ENCODE assay signal across 17 mouse cellular contexts in genomic region chr10:15426746-15427145, GRCm38 (mm10).
"Had no signal": no experiment of that assay in that cellular context is flagged by ENCODE, and none has a peak within 500 bp of the region (broad histone marks: within the 10 kb centered on the region; RNA-seq: fewer than 3 reads in every experiment).

No protein-coding gene starts in this region.

- ATAC-seq: liver, postnatal 0 days; midbrain, embryonic 15.5 days had no signal

- H3K27me3 ChIP-seq: limb, embryonic 12.5 days; liver, embryonic 13.5 days; lung, embryonic 15.5 days; megakaryocyte, embryonic 14.5 days; midbrain, embryonic 15.5 days; neural tube, embryonic 12.5 days had no signal

- H3K9me3 ChIP-seq: limb, embryonic 12.5 days; liver, embryonic 13.5 days; lung, embryonic 15.5 days; megakaryocyte, embryonic 14.5 days; midbrain, embryonic 15.5 days; neural tube, embryonic 12.5 days had no signal

- H3K27ac ChIP-seq: limb, embryonic 12.5 days; liver, embryonic 13.5 days; lung, embryonic 15.5 days; macrophage; midbrain, embryonic 15.5 days; neural tube, embryonic 12.5 days had no signal

- H3K4me1 ChIP-seq: limb, embryonic 12.5 days; liver, embryonic 13.5 days; lung, embryonic 15.5 days; midbrain, embryonic 15.5 days; neural tube, embryonic 12.5 days had no signal

- H3K36me3 ChIP-seq: limb, embryonic 12.5 days; liver, embryonic 13.5 days; lung, embryonic 15.5 days; midbrain, embryonic 15.5 days; neural tube, embryonic 12.5 days had no signal

- H3K4me2 ChIP-seq: limb, embryonic 12.5 days; liver, embryonic 13.5 days; lung, embryonic 15.5 days; midbrain, embryonic 11.5 days; midbrain, embryonic 15.5 days; neural tube, embryonic 12.5 days had no signal

- H3K9ac ChIP-seq: limb, embryonic 12.5 days; liver, embryonic 13.5 days; liver, postnatal 0 days; lung, embryonic 15.5 days; midbrain, embryonic 15.5 days; neural tube, embryonic 12.5 days had no signal

- H3K4me3 ChIP-seq: limb, embryonic 12.5 days; liver, embryonic 13.5 days; lung, embryonic 15.5 days; megakaryocyte, embryonic 14.5 days; midbrain, embryonic 15.5 days; neural tube, embryonic 12.5 days had no signal

- DNase-seq: layer of hippocampus, adult 9-11 months; layer of hippocampus, postnatal 36 days; liver; liver, embryonic 13.5 days; liver, postnatal 0 days; lung, postnatal 14 days; right cerebral cortex, postnatal 4 days; spleen, adult 18-20 months; thymus, adult 18-20 months; thymus, postnatal 14 days had no signal
